20 mouse cellular contexts compared by ENCODE assay signal in the genomic region with DNA sequence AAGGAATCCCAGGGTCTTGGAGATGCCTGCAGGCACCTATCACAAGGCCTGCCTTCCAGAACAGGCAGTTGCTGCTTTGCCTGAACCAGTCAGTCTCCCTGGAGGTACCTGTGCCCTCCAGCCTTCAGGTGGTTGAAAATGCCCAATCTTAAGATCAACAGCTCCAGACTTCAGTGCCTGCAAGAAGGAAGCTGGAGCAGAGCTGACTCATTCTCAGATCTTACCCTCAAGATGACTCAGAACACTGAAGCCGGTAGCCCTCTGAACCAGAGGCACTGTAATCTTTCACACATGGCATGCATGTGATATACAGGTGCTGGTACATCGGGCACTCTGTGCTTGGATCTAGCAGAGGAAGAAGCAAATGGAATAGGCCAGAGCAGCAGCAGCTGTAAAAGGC.
A peak's percentile ranks its signal among the peaks of the same experiment; 100 is the strongest.
DNase-seq lines count a peak whose midpoint lies in the region; ATAC-seq and TF ChIP-seq lines count a peak whose summit lies in the region.
"Had no signal": no experiment of that assay in that cellular context is flagged by ENCODE, and none has a peak within 500 bp of the region (broad histone marks: within the 10 kb centered on the region; RNA-seq: fewer than 3 reads in every experiment).

No protein-coding gene starts in this region.

- no peaks in the 10 kb centered on the region for H3K4me1 ChIP-seq in intestine, postnatal 0 days (replicated peaks; ENCODE audit: control insufficient read depth, insufficient read depth, low read length)
- H3K4me1 ChIP-seq in intestine, embryonic 15.5 days (replicated peaks), result no peaks in the 10 kb centered on the region
- no peaks in the 10 kb centered on the region for H3K4me1 ChIP-seq in MEL (ENCODE audit: control insufficient read depth in 1 of 2, insufficient read depth in 2 of 2, low read length in 2 of 2)
- no peaks in the 10 kb centered on the region for H3K4me1 ChIP-seq in midbrain, postnatal 0 days (ENCODE audit: insufficient read depth, low read length)
- H3K4me1 ChIP-seq: neural tube, embryonic 15.5 days had no signal

- 61% methylated on average over 2 of the region's 2 CpGs for WGBS in intestine, postnatal 0 days
- 68% methylated on average over 2 of the region's 2 CpGs for WGBS in intestine, embryonic 15.5 days
- 89% methylated on average over 2 of the region's 2 CpGs for WGBS in midbrain, postnatal 0 days

- H3K4me2 ChIP-seq in intestine, postnatal 0 days (replicated peaks; ENCODE audit: low read depth), result no peak overlapping the region
- H3K4me2 ChIP-seq in intestine, embryonic 15.5 days (replicated peaks), result no peak overlapping the region
- no peak overlapping the region for H3K4me2 ChIP-seq in midbrain, postnatal 0 days (ENCODE audit: low read depth, low read length, poor library complexity, severe bottlenecking)
- H3K4me2 ChIP-seq: hindbrain, embryonic 14.5 days; midbrain, embryonic 11.5 days; neural tube, embryonic 15.5 days had no signal

- H3K9ac ChIP-seq in intestine, postnatal 0 days (ENCODE audit: low read depth, low read length), result no peak overlapping the region
- H3K9ac ChIP-seq in intestine, embryonic 15.5 days, result no peak overlapping the region
- no peak overlapping the region for H3K9ac ChIP-seq in MEL (ENCODE audit: control insufficient read depth, low read depth, low read length, poor library complexity, severe bottlenecking)
- no peak overlapping the region for H3K9ac ChIP-seq in midbrain, postnatal 0 days (replicated peaks; ENCODE audit: low read length, poor library complexity, severe bottlenecking)
- H3K9ac ChIP-seq: hindbrain, embryonic 14.5 days; liver, postnatal 0 days; neural tube, embryonic 15.5 days had no signal

- H3K27me3 ChIP-seq in intestine, postnatal 0 days (replicated peaks; ENCODE audit: control insufficient read depth, insufficient read depth, low read length), result no peaks in the 10 kb centered on the region
- no peaks in the 10 kb centered on the region for H3K27me3 ChIP-seq in intestine, embryonic 15.5 days (replicated peaks)
- H3K27me3 ChIP-seq in MEL (ENCODE audit: control insufficient read depth in 1 of 2, insufficient read depth in 2 of 2, low read length in 2 of 2), result no peaks in the 10 kb centered on the region
- H3K27me3 ChIP-seq in midbrain, postnatal 0 days (ENCODE audit: insufficient read depth, low read length), result no peaks in the 10 kb centered on the region
- H3K27me3 ChIP-seq: neural tube, embryonic 15.5 days had no signal

- no peaks in the 10 kb centered on the region for H3K36me3 ChIP-seq in intestine, postnatal 0 days (ENCODE audit: control insufficient read depth, insufficient read depth)
- H3K36me3 ChIP-seq in intestine, embryonic 15.5 days, result no peaks in the 10 kb centered on the region
- no peaks in the 10 kb centered on the region for H3K36me3 ChIP-seq in MEL (ENCODE audit: control insufficient read depth in 1 of 2, insufficient read depth in 2 of 2, low read length in 2 of 2)
- no peaks in the 10 kb centered on the region for H3K36me3 ChIP-seq in midbrain, postnatal 0 days (ENCODE audit: insufficient read depth, low read length)
- H3K36me3 ChIP-seq: neural tube, embryonic 15.5 days had no signal

- no peak for TF ChIP-seq EP300 in MEL (IDR thresholded peaks at IDR 0.05; ENCODE audit: low read depth in 1 of 2, low read length in 2 of 2)

- no peak for TF ChIP-seq POLR2A in MEL (IDR thresholded peaks at IDR 0.05; ENCODE audit: control insufficient read depth in 1 of 2, insufficient read depth in 1 of 2, low read depth in 1 of 2, low read length in 2 of 2, poor library complexity in 1 of 2)

- no peak for TF ChIP-seq RAD21 in MEL (IDR thresholded peaks at IDR 0.05; ENCODE audit: low read depth, low read length)

- peak; percentile 35 for DNase-seq in MEL (ENCODE audit: low read depth, low spot score)
- DNase-seq in fibroblast of lung, adult 2 months (ENCODE audit: low read depth), result peak; percentile 47
- no peak for DNase-seq in ovary, postnatal 14 days (ENCODE audit: low spot score)
- no peak for DNase-seq in testis, postnatal 14 days (ENCODE audit: low spot score)
- no peak for DNase-seq in midbrain, postnatal 0 days (ENCODE audit: low spot score)
- DNase-seq: cerebellum, adult 11 months; cerebellum, postnatal 25 days; gastrocnemius, postnatal 10 days; heart, postnatal 10 days; kidney, adult 18-20 months; layer of hippocampus, postnatal 36 days; liver; liver, postnatal 0 days; thymus, postnatal 4 days had no signal

- no peak overlapping the region for H3K4me3 ChIP-seq in intestine, postnatal 0 days (ENCODE audit: low read depth, low read length)
- H3K4me3 ChIP-seq in intestine, embryonic 15.5 days (replicated peaks), result no peak overlapping the region
- H3K4me3 ChIP-seq in MEL (ENCODE audit: control insufficient read depth in 1 of 2, insufficient read depth in 1 of 2, low read depth in 2 of 2, low read length in 2 of 2), result no peak overlapping the region
- no peak overlapping the region for H3K4me3 ChIP-seq in midbrain, postnatal 0 days (ENCODE audit: low read depth, low read length)
- H3K4me3 ChIP-seq: neural tube, embryonic 15.5 days had no signal

- no peak for TF ChIP-seq CTCF in intestine, postnatal 0 days (IDR thresholded peaks at IDR 0.05; ENCODE audit: low read depth)
- TF ChIP-seq CTCF in MEL (IDR thresholded peaks at IDR 0.05 in 2 of 3, conservative IDR thresholded peaks at IDR 0.05 in 1 of 3; ENCODE audit: control insufficient read depth in 1 of 3, insufficient read depth in 1 of 3, low read depth in 2 of 3, low read length in 3 of 3, poor library complexity in 1 of 3, severe bottlenecking in 1 of 3), result no peak
- no peak for TF ChIP-seq CTCF in midbrain, postnatal 0 days (IDR thresholded peaks at IDR 0.05)

- H3K9me3 ChIP-seq in intestine, postnatal 0 days (ENCODE audit: control insufficient read depth), result no peaks in the 10 kb centered on the region
- no peaks in the 10 kb centered on the region for H3K9me3 ChIP-seq in intestine, embryonic 15.5 days
- H3K9me3 ChIP-seq in MEL (replicated peaks; ENCODE audit: insufficient read depth, low read length), result no peaks in the 10 kb centered on the region
- no peaks in the 10 kb centered on the region for H3K9me3 ChIP-seq in midbrain, postnatal 0 days (ENCODE audit: low read length)
- H3K9me3 ChIP-seq: neural tube, embryonic 15.5 days had no signal

- peak; percentile 74 for ATAC-seq in intestine, postnatal 0 days
- no peak for ATAC-seq in intestine, embryonic 15.5 days
- no peak for ATAC-seq in midbrain, postnatal 0 days (ENCODE audit: low FRiP score)
- ATAC-seq: forebrain, embryonic 16.5 days; liver, postnatal 0 days had no signal

- H3K27ac ChIP-seq in intestine, postnatal 0 days (ENCODE audit: low read depth, low read length), result no peak overlapping the region
- H3K27ac ChIP-seq in intestine, embryonic 15.5 days, result no peak overlapping the region
- H3K27ac ChIP-seq in MEL (ENCODE audit: control insufficient read depth, low read depth, low read length), result no peak overlapping the region
- no peak overlapping the region for H3K27ac ChIP-seq in midbrain, postnatal 0 days (ENCODE audit: low read depth, low read length)
- H3K27ac ChIP-seq: hindbrain, embryonic 14.5 days; neural tube, embryonic 15.5 days had no signal

- no peaks in the 10 kb centered on the region for H3K79me2 ChIP-seq in MEL (ENCODE audit: control insufficient read depth, insufficient read depth, low read length, poor library complexity)

TF ChIP-seq in MEL, 35 proteins besides CTCF, POLR2A, EP300 and RAD21:
- TF ChIP-seq ZKSCAN1 (IDR thresholded peaks at IDR 0.05; ENCODE audit: low read depth, low read length) (no peak), MEF2A (IDR thresholded peaks at IDR 0.05; ENCODE audit: extremely low read depth, insufficient replicate concordance, low read depth, low read length, poor library complexity, severe bottlenecking) (no peak), USF1 (IDR thresholded peaks at IDR 0.05; ENCODE audit: low read depth, low read length) (no peak), SMC3 (IDR thresholded peaks at IDR 0.05; ENCODE audit: low read depth, low read length) (no peak), ZNF384 (IDR thresholded peaks at IDR 0.05; ENCODE audit: low read depth, low read length) (no peak), JUND (IDR thresholded peaks at IDR 0.05; ENCODE audit: low read depth, low read length) (no peak), ZC3H11A (IDR thresholded peaks at IDR 0.05; ENCODE audit: low read depth, low read length) (no peak), TCF12 (IDR thresholded peaks at IDR 0.05; ENCODE audit: low read depth, low read length) (no peak), GABPA (IDR thresholded peaks at IDR 0.05; ENCODE audit: low read depth, low read length) (no peak), POLR2AphosphoS2 (IDR thresholded peaks at IDR 0.05; ENCODE audit: low read length) (no peak), MAFK (IDR thresholded peaks at IDR 0.05; ENCODE audit: borderline replicate concordance, low read depth, low read length) (no peak)

Comparison
In these comparisons a context has a peak if more than half of its experiments do, and no peak if none do; other contexts are left out.
1. DNase-seq: peak in MEL (single experiment) and fibroblast of lung, adult 2 months (single experiment); none in ovary, postnatal 14 days (single experiment), testis, postnatal 14 days (single experiment) and midbrain, postnatal 0 days (single experiment).